Mouse (Mus musculus): ENCODE measurements at regions not wholly inside any gene's neighbourhood (a gene's known extent, or its start where the extent isn't known, plus 50 kb on each side); places are given as distances from the start of the nearest gene placed in this dataset.

DNA sequence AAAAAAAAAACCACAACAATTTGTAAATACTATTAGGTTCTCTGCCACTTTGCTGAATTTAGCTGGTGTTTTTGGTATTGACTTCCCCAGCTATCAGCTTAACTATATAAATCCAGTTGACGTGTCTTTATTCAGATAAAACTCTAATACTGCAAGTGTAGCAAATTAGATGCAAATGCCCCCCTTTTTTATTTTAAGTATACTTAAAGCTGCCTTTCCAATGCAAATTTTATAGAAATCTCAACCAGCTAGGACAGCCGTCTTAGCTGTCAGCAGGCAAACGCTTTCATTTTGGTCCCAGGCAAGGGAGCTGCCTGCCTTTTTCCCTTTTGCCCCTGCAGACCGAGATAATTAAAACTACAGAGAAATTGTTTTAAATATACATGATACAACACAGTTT is 61.6 kb upstream of the Irx3 start:
- peak; percentile 67 for DNase-seq (ENCODE audit: low read depth)
- TF ChIP-seq POLR2A (IDR thresholded peaks at IDR 0.05; ENCODE audit: borderline replicate concordance, extremely low read depth, insufficient read depth, insufficient read length, poor library complexity, severe bottlenecking) (no peak), CTCF (IDR thresholded peaks at IDR 0.05; ENCODE audit: borderline replicate concordance, extremely low read depth, insufficient read depth, insufficient read length) (no peak)

DNA sequence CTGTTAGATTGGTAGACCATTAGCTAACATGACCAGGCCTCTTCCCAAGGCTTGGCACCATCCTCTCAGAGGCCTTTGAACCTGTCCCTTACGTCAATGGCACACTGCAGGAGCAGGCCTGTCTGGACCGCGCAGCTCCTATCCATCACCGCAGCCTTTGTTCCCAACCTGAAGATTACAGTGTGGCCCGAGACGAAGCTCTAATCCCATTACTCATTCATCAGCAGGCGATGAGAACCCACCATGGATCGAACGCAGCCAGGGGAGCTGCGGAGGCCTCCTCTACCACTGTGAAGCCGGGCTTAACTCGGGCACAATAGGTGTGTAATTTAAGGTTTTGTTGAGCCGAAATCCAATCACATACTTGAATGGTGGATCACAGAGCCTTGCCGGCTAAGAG is 54.0 kb upstream of the Irx3 start:
- no peak for TF ChIP-seq POLR2A (IDR thresholded peaks at IDR 0.05; ENCODE audit: borderline replicate concordance, extremely low read depth, insufficient read depth, insufficient read length, poor library complexity, severe bottlenecking)

DNA sequence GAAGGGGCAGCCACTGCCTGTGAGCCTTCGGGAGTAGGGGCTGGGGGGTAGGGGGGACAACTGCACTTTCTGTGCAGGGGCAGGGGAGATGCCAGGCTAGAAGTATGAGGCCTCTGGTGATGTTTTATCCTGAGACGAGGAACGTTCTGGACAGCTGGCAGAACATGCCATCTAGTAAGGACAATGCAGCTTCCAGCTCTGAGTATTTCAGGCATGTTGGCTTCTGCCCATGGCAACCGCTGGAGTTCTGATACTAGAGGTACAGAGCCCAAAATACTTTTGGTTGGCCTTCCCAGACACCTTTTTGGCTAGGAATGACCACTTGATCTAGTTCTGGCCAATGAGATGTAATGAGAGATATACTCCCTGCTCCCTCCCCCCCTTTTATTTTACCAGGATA is 52.5 kb upstream of the Irx3 start:
- no peak for DNase-seq (ENCODE audit: low read depth)
- no peak for TF ChIP-seq POLR2A (IDR thresholded peaks at IDR 0.05; ENCODE audit: borderline replicate concordance, extremely low read depth, insufficient read depth, insufficient read length, poor library complexity, severe bottlenecking)
- TF ChIP-seq CTCF (IDR thresholded peaks at IDR 0.05; ENCODE audit: borderline replicate concordance, extremely low read depth, insufficient read depth, insufficient read length) = no peak

More for the DNA sequence above, 54.0 kb upstream of the Irx3 start:
- DNase-seq (ENCODE audit: low read depth) = peak; percentile 45

DNA sequence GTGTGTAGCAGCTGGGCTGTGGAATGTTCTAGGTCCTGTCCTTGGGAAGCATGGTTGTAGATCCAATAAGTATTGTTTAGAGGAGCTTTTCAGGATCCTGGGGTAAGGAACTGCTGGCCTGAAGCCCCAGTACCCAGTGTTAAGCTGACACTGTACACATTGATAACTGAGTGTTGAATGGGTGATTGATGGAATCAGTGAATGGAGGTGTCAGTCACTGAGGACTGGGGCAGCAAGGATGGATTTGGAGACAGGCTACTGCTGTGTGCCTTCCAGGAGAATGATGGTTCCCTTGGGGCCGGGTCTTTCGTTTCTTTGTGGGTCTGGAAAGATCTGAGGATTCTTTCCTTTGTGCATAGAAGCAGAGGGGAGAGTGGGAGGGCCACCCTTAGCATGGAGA is 51.9 kb upstream of the Irx3 start:
- TF ChIP-seq POLR2A (IDR thresholded peaks at IDR 0.05; ENCODE audit: borderline replicate concordance, extremely low read depth, insufficient read depth, insufficient read length, poor library complexity, severe bottlenecking) = no peak
- TF ChIP-seq CTCF (IDR thresholded peaks at IDR 0.05; ENCODE audit: borderline replicate concordance, extremely low read depth, insufficient read depth, insufficient read length) = no peak
- DNase-seq (ENCODE audit: low read depth) = peak; percentile 22

DNA sequence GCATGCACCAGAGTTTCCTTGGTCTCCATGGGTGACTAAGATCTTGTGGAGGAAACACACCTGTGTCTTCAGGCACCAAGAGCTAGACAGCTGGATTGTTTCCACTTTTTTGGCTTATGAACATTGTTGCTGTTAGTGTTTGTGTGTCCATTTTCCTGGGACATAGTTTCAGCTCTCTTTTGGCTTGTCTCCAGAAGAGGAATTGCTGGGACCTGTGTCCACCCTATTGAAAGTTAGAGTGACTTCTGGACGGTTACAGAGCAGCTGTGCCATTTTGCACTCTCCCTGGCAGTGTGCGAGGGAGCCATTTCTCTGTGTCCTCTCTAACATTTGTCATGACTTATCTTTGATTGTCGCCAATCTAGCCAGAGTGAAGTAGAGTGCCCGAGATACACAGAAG is 51.5 kb upstream of the Irx3 start:
- no peak for DNase-seq (ENCODE audit: low read depth)
- TF ChIP-seq CTCF (IDR thresholded peaks at IDR 0.05; ENCODE audit: borderline replicate concordance, extremely low read depth, insufficient read depth, insufficient read length) (no peak), POLR2A (IDR thresholded peaks at IDR 0.05; ENCODE audit: borderline replicate concordance, extremely low read depth, insufficient read depth, insufficient read length, poor library complexity, severe bottlenecking) (no peak)

Data from brain, embryonic 14.5 days (tissue).